Mouse (Mus musculus): ENCODE results near the gene Spns2.

GRCm38 (mm10) chr11:72481313-72481712, 8.4 kb downstream of the Spns2 start:
- TF ChIP-seq CTCF (IDR thresholded peaks at IDR 0.05; ENCODE audit: low read depth) (no peak), EP300 (IDR thresholded peaks at IDR 0.05; ENCODE audit: low read depth) (no peak)

Measured in liver, postnatal 0 days (tissue).